7 mouse cellular contexts compared by ENCODE assay signal in the genomic region with DNA sequence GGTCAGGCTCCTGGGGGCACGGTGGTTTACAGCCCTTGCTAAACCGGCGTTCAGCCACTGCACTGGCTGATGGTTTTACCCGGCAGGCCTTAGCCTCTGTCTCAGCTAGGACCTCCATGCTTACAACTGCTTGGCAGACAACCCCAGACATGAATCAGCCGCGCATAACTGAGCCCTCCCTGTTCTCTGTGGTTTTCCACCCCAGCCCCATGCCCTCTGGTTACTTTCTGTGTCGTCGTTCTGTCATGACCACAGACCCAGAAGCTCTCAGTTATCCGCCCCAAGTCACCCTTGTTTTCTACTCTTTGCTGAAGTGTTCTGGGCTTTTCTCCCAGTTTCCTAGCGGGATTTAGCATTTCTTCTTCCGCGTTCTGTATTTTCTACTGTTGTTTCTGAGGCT. TPM values are rescaled to one million over a fixed set of nuclear protein-coding genes. Genes with fewer than 3 reads are reported as not detected.
A peak's percentile ranks its signal among the peaks of the same experiment; 100 is the strongest.
DNase-seq lines count a peak whose midpoint lies in the region; ATAC-seq and TF ChIP-seq lines count a peak whose summit lies in the region.

No protein-coding gene starts in this region.

- no peak for ATAC-seq in kidney, embryonic 16.5 days (ENCODE audit: low FRiP score, low TSS enrichment)
- peak; percentile 77 for ATAC-seq in limb, embryonic 15.5 days (ENCODE audit: insufficient number of reproducible peaks, low FRiP score, low TSS enrichment, low read depth)
- no peak for ATAC-seq in inflammation-experienced regulatory T-cells, adult 6 months

- no peak overlapping the region for H3K9ac ChIP-seq in kidney, embryonic 16.5 days (replicated peaks; ENCODE audit: low read length)
- H3K9ac ChIP-seq in ES-E14 (ENCODE audit: insufficient read depth, low read depth, low read length, poor library complexity, severe bottlenecking): peak overlapping the region; percentile 31; the same call in 1 of the 2 replicates
- no peak overlapping the region for H3K9ac ChIP-seq in limb, embryonic 15.5 days

- H3K9me3 ChIP-seq in kidney, embryonic 16.5 days (ENCODE audit: low read length): no peaks in the 10 kb centered on the region
- no peaks in the 10 kb centered on the region for H3K9me3 ChIP-seq in ES-E14 (ENCODE audit: control insufficient read depth, insufficient read depth, low read depth, low read length)
- no peaks in the 10 kb centered on the region for H3K9me3 ChIP-seq in limb, embryonic 15.5 days

- in situ Hi-C loops in ES-E14 (cut with MboI; ENCODE audit: low sequenced_read_pairs in 2 of 2, unreplicated experiment in 2 of 2): no loop called here

- H3K36me3 ChIP-seq in kidney, embryonic 16.5 days (ENCODE audit: insufficient read depth, low read length): no peaks in the 10 kb centered on the region
- no peaks in the 10 kb centered on the region for H3K36me3 ChIP-seq in ES-E14 (ENCODE audit: control insufficient read depth, insufficient read depth, low read length, poor library complexity, severe bottlenecking)
- no peaks in the 10 kb centered on the region for H3K36me3 ChIP-seq in limb, embryonic 15.5 days

- WGBS in kidney, embryonic 16.5 days: 48% methylated on average over 12 of the region's 12 CpGs
- 32% methylated on average over 12 of the region's 12 CpGs for WGBS in limb, embryonic 15.5 days

- H3K4me2 ChIP-seq in kidney, embryonic 16.5 days (replicated peaks; ENCODE audit: low read depth, low read length): no peak overlapping the region
- H3K4me2 ChIP-seq in limb, embryonic 15.5 days: no peak overlapping the region

- H3K4me1 ChIP-seq in kidney, embryonic 16.5 days (ENCODE audit: insufficient read depth, low read length): peaks cover 65% of the 10 kb centered on the region
- peaks cover 4 to 24% of the 10 kb centered on the region in 2 experiments for H3K4me1 ChIP-seq in ES-E14 (ENCODE audit: control insufficient read depth in 2 of 2, insufficient read depth in 2 of 2, low read length in 2 of 2, poor library complexity in 1 of 2)
- peaks cover 58% of the 10 kb centered on the region for H3K4me1 ChIP-seq in brown adipose tissue, adult 24 weeks (ENCODE audit: control insufficient read depth, insufficient read depth, insufficient read length, low read length)
- H3K4me1 ChIP-seq in limb, embryonic 15.5 days: peaks cover 51% of the 10 kb centered on the region

- no peaks in the 10 kb centered on the region for H3K27me3 ChIP-seq in kidney, embryonic 16.5 days (ENCODE audit: insufficient read depth, low read length)
- H3K27me3 ChIP-seq in limb, embryonic 15.5 days: no peaks in the 10 kb centered on the region

- H3K4me3 ChIP-seq in kidney, embryonic 16.5 days (ENCODE audit: low read length): no peak overlapping the region
- H3K4me3 ChIP-seq in ES-E14 (ENCODE audit: insufficient read depth in 1 of 2, low read depth in 1 of 2, low read length in 2 of 2, poor library complexity in 1 of 2, severe bottlenecking in 1 of 2): no peak overlapping the region
- no peak overlapping the region for H3K4me3 ChIP-seq in brown adipose tissue, adult 24 weeks (ENCODE audit: insufficient read depth, low read depth, low read length)
- no peak overlapping the region for H3K4me3 ChIP-seq in limb, embryonic 15.5 days

- H3K27ac ChIP-seq in kidney, embryonic 16.5 days (ENCODE audit: low read length): peak overlapping the region; percentile 78
- H3K27ac ChIP-seq in ES-E14 (ENCODE audit: insufficient read depth, low read depth, low read length, poor library complexity, severe bottlenecking): no peak overlapping the region
- H3K27ac ChIP-seq in brown adipose tissue, adult 24 weeks (replicated peaks; ENCODE audit: low read depth, low read length): peak overlapping the region; percentile 91
- H3K27ac ChIP-seq in limb, embryonic 15.5 days: peak overlapping the region; percentile 77

- no peak for DNase-seq in kidney, adult 11 months
- DNase-seq in ES-E14 (ENCODE audit: low read depth, low spot score): no peak
- no peak for DNase-seq in spleen, postnatal 10 days (ENCODE audit: low spot score in 2 of 2)

TF ChIP-seq in ES-E14, 5 proteins besides CTCF, POLR2A, EP300 and RAD21:
- TF ChIP-seq HCFC1 (IDR thresholded peaks at IDR 0.05; ENCODE audit: borderline replicate concordance, insufficient read depth, low read length): no peak
- no peak for TF ChIP-seq CHD2 (IDR thresholded peaks at IDR 0.05; ENCODE audit: low read depth, low read length)
- no peak for TF ChIP-seq ZNF384 (IDR thresholded peaks at IDR 0.05; ENCODE audit: low read depth, low read length)
- no peak for TF ChIP-seq MAFK (IDR thresholded peaks at IDR 0.05; ENCODE audit: insufficient read depth, low read depth, low read length)
- TF ChIP-seq ZC3H11A (IDR thresholded peaks at IDR 0.05; ENCODE audit: borderline replicate concordance, low read depth, low read length): no peak

RNA-seq across cellular contexts. Expression of gene Igfbp7, which starts 40.2 kb away (rescaled TPM):
- polyA plus RNA-seq in kidney, embryonic 16.5 days (2015; fragmentation: Nextera tagmentation; extraction: Ambion mirVana): 455 and 475 TPM in 2 replicates
- 23.4 and 65.2 TPM in 2 replicates for total RNA-seq in ES-E14 (2012; rRNA removed)
- polyA plus RNA-seq in brown adipose tissue, adult 24 weeks (2012; ENCODE audit: insufficient read depth, insufficient read length, missing spikeins): 85.5 and 137 TPM in 2 replicates
- polyA plus RNA-seq in limb, embryonic 15.5 days (2015; fragmentation: Nextera tagmentation; extraction: Ambion mirVana): 138 and 151 TPM in 2 replicates
- under 1 TPM in 2 of 3 experiments, not detected in 1; 0.32 to 0.83 TPM for polyA plus RNA-seq in inflammation-experienced regulatory T-cells, adult 6 months (2017; shearing (Covaris generic))

RNA-seq across cellular contexts. Expression of gene Polr2b, which starts 57.7 kb away (rescaled TPM):
- polyA plus RNA-seq in kidney, embryonic 16.5 days (2015; fragmentation: Nextera tagmentation; extraction: Ambion mirVana): 70.5 and 70.8 TPM in 2 replicates
- total RNA-seq in ES-E14 (2012; rRNA removed): 151 and 184 TPM in 2 replicates
- 25.0 and 43.6 TPM in 2 replicates for polyA plus RNA-seq in brown adipose tissue, adult 24 weeks (2012; ENCODE audit: insufficient read depth, insufficient read length, missing spikeins)
- 50.8 and 54.8 TPM in 2 replicates for polyA plus RNA-seq in limb, embryonic 15.5 days (2015; fragmentation: Nextera tagmentation; extraction: Ambion mirVana)
- 10 to 100 TPM; 51.5 to 53.3 (median 51.6) TPM for polyA plus RNA-seq in inflammation-experienced regulatory T-cells, adult 6 months (2017; shearing (Covaris generic))

RNA-seq across cellular contexts. Expression of gene Noa1, which starts 57.8 kb away (rescaled TPM):
- 34.2 and 35.9 TPM in 2 replicates for polyA plus RNA-seq in kidney, embryonic 16.5 days (2015; fragmentation: Nextera tagmentation; extraction: Ambion mirVana)
- total RNA-seq in ES-E14 (2012; rRNA removed): 19.6 and 30.8 TPM in 2 replicates
- 22.2 and 29.5 TPM in 2 replicates for polyA plus RNA-seq in brown adipose tissue, adult 24 weeks (2012; ENCODE audit: insufficient read depth, insufficient read length, missing spikeins)
- 29.4 TPM in 2 replicates for polyA plus RNA-seq in limb, embryonic 15.5 days (2015; fragmentation: Nextera tagmentation; extraction: Ambion mirVana)
- polyA plus RNA-seq in inflammation-experienced regulatory T-cells, adult 6 months (2017; shearing (Covaris generic)): 1 to 10 TPM; 4.3 to 6.2 (median 4.8) TPM

Comparison
In these comparisons a context has a peak if more than half of its experiments do, and no peak if none do; other contexts are left out.
1. RNA of gene Igfbp7, which starts 40.2 kb away (polyA plus RNA-seq): 455 to 475 TPM in kidney, embryonic 16.5 days, 138 to 151 TPM in limb, embryonic 15.5 days and 85.5 to 137 TPM in brown adipose tissue, adult 24 weeks; 0.32 to 0.83 TPM in inflammation-experienced regulatory T-cells, adult 6 months; every median in the first group is over 10 times any median in the second.